Mouse (Mus musculus) right cerebral cortex, postnatal 10 days (tissue): ENCODE data around the gene Usp8.

Experiments
- DNase-seq, 2 experiments: peaks; one replicate each; pipeline ENCODE4 v3.0.0; 2021; ENCODE audit warnings: low spot score in 2 of 2

Gene Usp8

DNA sequence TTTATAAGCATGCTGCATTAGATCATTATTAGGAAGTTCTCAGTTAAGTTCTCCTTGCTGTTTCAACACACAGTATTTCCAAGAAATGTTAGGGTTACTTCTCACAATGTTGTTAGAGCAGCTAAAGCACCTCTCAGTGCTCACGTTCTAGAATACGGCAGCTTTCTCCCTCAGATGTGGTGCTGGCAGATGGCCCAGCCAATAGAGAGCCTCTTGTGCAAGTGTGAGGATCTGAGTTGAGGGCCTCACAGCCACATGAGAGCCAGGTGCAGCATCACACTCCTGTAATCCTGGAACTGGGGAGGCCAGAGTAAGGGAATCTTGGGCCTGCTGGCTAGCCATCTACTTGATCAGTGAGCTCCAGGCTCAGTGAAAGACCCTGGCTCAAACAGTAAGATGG is 33.2 kb downstream of the Usp8 start:
- peak in 1 of 2 experiments; percentile 24 for DNase-seq

DNA sequence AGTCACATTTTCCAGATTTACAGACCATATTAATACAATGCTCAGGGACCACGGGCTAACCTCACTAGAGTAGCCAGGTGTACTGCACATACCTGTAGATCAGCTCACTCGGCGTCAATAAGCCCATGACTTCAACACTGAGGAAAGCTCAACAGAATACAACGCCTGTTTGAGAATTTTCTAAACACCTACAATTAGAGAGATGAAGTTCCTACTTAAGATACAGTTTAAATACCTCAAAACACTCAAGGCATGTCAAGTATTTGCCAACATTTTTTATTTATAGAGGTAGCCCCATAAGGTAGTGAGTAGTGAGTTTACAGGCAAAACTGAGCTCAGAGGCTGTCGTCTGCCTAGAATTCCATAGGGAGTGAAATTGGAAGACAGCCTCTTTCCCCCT is 36.3 kb downstream of the Usp8 start:
- DNase-seq: no peak

DNA sequence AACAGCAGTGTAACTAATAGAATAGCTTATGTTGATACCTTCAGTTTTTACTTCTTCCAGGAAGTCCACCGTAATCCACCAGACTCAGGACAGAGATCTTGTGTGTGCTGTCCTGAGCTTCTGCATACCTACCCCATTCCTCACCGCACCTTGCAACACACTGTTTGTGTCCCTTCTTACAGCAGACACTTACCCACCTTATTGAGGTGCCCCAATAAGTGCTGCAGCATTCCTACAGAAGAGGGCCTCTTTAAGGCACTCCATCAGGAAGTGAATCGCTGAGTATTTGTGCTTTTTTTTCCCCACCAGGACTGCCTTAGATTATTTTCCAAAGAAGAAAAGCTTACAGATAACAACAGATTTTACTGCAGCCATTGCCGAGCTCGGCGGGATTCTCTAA is 48.5 kb downstream of the Usp8 start:
- DNase-seq: no peak

DNA sequence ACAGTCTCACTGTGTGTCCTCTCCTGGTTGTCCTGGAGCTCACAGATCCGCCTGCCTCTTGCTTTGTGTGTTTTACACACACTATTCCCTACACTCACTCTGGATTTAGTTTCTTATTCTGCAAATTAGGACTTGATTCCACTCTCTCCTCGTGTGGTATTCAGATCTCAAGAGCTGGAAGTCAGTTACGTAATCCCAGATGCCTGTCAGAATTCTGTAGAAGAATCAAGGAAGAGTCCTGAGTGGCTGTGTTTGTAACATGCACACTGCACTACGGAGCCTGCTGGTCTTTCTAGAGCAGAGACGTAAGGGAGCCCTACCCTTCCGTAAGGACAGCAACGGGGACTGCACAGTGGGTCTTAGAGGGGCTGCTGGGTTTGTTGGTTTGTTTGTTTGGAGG is 52.2 kb downstream of the Usp8 start:
- no peak for DNase-seq

DNA sequence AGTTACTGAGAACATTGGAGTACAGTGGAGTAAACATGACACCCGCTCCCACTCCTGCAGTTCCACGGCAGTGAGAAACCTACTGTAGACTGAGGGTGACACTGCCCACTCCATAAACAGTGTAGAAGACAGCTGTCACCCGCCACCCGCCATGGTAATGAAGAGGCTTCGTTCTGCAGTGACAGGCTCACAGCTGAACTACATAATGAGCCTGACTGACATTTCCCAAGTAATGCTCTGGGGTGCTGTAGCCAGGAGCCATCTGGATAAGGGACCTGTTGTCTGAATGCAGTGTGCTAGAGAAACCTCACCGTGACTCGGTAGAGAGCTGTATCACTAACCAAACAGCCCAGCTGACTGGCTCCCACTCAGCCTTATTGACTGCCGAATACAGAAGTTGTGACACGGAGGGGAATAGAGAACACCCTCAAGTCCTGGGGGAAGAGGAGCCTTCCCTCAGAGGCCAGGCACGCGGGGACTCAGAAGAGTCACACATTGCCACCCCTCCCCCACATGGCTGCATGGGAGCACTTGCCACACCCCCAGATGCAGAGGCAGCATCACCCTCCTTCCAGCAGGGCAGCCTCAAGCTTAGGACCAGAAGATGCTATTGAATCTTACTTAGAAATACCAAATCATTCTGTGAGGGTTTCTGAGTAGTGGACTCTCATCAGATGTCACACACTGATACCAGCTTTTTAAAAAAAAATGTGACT is 58.9 kb downstream of the Usp8 start:
- DNase-seq: no peak

DNA sequence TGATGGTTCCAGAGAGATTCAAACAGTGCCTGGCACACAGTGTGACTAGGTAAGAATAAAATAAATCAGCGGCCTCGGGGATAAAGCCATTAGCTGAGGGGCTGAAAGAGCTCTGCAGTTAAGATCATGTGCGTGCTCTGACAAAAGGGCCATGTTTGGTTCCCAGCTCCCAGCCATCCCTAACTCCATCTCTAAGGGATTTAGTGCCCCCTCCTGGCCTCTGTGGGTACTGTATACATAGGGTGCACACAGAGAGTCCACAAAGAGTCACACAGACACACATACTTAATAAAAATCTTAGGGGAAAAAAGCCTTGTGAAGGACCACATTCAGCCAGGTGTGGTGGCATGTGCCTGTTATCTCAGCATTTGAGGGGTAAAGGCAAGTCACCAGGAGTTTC is 60.5 kb downstream of the Usp8 start:
- no peak for DNase-seq

DNA sequence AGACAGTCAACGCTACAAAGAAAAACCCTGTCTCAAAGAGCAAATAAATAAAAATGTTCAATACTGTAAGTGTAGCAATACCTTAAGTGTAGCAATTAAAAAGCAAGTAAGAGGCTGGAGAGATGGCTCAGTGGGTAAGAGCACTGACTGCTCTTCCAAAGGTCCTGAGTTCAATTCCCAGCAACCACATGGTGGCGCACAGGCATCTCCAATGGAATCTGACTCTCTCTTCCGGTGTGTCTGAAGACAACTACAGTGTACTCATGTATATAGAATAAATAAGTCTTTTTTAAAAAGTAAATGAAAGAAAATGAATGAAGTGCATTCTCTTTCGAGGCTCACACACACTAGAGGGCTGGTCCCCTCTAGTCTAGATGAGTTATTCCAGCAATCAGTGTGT is 61.1 kb downstream of the Usp8 start:
- DNase-seq: no peak

DNA sequence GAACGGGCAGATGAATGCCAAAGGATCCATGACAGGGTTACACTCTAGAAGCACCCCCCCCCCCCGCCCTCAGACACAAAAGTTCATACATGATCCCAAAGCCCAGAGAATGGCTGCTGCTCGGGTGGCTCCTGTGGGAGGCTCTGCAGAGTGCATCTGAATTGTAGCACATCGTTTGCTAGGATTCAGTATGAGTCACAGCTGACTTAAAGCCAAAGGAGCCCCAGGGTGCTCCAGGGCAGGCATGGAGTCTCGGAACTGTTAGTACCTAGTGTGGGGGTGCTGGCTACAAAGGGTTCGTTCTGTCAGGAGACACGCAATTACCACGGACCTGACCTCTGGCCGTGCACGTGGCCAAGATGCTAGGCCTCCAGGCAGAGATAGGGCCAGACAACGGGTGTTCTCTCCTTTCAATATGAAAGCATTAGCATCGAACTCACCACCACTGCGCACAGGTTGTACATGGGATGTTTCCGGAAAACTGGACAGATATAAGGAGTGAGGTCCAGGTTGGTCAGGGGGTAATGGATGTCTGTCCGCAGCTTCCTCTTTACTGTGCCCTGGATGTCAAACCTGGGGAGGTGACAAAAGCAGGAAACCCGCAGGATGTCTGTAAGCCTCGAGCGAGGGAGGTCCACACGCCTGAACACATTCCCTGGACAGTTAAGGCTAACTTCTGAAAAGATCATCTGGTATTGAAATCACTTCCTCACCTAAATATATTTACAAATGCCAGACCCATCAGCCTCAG is 62.5 kb downstream of the Usp8 start:
- DNase-seq: no peak

DNA sequence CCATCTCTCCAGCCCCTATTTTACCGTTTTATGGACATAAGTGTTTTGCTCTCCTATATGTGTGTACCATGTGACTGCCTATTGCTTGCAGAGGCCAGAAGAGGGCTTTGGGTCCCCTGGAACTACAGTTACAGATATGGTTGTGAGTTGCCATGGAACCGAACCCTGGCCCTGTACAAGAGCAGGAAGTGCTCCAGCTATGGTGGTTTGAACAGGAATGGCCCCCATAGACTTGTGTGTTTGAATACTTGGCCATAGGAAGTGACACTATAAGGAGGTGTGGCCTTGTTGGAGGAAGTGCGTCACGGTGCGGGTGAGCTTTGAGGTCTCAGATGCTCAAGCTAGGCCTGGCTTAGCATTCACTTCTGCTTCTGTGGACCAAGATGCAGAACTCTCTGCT is 65.1 kb downstream of the Usp8 start:
- no peak for DNase-seq

DNA sequence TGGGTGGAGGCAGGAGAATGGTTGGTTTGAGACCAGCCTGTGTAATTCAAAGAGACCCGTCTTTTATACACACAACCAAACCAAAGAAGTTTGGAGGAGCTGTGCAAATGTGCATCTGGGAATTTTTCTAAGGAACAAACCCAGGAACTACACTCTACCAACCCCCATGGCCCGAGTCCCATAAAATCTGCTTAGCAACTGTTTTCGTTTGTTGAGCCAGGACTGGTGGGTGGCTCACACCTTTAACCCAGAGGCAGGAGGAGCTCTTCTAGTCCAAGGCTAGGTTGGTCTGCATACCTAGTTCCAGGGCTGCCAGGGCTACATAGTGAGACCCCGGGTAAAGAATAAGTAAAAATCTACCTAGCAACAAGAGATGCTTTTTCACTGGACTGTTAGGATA is 68.8 kb downstream of the Usp8 start:
- no peak for DNase-seq

DNA sequence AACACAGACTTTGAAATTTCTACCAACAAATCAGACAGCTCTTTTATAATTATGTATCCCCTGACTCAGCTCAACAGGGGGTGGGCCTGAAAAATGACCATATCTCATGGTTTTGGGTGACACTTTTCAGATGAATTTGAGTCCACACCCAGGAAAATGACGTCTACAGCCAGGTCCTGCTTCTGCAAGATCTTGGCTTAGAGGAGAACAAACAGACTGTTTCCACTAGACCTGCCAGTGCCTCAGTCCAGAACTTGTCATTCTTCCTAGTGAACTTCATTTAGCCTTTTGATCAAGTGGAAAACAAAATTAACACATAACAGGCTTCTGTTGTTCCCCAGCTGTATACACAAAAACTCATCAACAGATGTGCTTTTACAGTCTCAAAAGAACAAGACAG is 69.3 kb downstream of the Usp8 start:
- no peak for DNase-seq

DNA sequence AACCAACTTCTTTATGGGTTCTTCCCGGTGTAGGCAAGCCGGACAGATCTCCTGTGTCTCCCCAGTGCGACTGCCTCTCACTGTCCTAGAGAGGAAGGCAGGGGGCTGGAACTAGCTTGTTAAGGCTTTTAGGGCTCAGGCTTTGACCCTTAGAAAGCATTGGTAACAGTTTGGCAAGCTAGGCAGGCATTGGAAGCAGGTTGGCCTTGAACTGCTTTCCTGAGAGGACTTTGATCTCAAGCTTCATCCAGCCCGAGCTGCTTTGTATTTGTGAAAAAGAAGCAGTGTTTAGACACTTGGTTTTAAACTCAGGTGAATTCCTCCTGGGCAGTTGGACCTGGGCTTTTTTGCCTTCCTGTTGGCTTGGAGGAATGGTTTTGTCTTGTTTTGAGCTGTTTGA is 71.7 kb downstream of the Usp8 start:
- DNase-seq: no peak

DNA sequence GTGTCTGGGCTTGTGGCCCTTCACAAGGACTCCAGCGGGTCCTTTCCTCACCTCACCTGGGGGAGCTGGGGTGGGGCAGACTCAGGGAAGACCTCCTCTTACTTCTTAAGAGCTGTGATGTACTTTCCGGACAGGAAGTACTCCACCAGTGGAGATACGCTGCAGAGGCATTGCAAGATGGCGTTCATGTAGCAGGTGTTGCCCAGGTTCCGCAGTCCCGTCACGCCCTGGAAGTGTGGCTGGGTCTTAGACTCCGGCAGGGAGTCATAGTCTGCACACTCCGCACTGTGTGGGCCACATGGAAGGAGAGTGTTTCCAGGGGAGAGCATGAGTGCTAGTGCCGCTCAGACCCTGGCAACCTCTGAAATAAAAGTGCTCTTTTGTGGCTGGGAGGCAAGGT is 73.2 kb downstream of the Usp8 start:
- DNase-seq: no peak

DNA sequence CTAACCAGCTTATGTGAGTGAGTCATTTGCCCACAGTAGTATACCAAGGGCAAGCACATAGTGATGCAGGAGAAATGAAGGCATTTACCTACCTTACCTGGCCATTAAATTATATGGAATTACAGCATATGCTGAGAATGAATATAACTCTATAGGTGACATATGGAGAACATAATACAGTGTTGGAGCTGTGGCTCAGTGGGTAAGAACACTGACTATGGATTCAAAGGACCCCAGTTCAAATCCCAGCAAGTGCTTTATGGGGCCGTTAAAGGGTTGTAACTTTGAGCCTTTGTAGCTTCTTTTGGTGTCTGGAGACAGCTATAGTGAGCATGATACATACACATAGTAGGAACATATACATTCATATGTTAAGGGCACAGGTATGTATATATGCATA is 74.3 kb downstream of the Usp8 start:
- no peak for DNase-seq

DNA sequence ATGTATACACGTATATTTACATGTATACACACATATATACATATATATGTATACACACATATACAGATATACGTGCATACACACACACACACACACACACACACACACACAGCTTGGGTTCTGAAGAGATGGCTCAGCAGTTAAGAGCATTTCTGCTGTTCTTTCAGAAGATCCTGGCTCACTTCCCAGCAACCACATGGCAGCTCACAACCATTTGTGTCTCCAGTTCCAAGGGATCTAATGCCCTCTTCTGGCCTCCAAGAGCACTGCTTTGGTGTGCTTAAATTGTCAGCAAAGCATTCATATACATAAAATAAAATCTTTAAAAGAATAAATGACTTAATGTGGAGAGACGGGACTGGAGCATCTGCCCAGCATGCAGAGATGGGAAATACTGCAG is 75.3 kb downstream of the Usp8 start:
- DNase-seq: peak; percentile 85 to 88

DNA sequence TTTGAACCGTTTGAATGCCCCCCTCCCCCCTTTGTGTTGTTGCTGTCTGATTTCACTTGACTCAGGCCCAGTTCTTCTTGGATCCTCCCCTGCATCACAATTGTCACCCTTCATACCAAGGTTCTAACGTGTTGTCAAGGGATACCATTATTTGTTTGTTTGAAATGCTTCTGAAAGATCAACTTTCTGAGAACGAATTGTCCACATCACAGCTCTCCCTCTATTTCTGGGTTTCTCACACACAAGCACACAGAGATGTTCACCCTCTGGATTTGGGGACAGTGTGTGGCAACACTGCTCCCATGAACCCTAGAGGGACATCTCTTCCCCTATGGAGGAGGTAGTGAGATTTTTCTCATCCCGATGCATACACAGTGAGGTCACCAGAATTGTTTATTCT is 76.2 kb downstream of the Usp8 start, which contains the start of gene Usp50:
Gene Usp50 (minus strand): TSS at position 101 of the 400 bp plus-strand sequence.
- DNase-seq: no peak

DNA sequence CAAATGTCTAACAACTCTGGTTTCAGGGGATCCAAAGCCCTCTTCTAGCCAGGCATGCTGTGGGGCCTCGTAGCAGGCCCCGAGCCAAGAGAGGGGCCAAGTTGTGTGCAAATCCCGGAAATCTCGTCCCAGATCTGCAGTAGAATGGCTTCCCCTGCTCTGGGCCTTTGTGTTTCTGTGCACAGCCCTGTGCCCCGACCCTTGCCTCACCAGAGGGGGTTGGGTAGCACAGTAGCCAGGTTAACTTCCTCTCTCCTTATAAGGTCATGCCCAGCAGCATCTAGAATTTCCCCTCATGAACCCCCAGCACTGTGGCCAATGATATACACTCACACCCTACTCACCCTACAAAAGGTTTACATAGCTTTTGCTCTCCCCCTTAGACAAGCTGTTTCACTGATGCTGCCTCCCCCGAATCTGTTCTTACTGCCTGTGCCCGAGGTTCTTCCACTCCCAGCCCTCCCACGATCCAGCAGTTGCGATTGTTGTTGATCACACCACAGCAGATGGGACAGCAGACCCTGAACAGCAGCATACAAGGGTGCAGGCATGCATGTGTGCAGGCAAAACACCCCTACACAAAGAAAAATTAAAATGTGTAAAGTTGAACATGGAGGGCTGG is 80.7 kb downstream of the Usp8 start:
- DNase-seq: peak in 1 of 2 experiments; percentile 48

DNA sequence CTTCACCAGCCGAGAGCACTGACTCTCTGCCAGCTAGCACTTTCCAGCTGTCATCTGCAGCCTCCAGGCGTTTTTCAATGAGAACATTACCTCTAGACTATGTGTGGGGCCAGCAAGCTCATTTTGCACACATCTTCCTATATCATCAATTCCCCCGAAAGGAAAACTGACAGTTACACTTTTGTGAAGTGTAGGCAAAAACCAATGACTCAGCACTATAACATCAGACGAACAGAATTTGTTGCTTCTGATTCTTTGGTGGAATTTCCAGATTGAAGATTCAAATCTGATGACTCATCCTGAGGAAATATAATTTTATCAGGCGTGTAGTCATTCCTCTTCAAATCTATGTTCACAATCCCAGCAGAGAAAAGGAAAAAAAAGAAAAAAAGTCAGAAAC is 85.5 kb downstream of the Usp8 start:
- no peak for DNase-seq

DNA sequence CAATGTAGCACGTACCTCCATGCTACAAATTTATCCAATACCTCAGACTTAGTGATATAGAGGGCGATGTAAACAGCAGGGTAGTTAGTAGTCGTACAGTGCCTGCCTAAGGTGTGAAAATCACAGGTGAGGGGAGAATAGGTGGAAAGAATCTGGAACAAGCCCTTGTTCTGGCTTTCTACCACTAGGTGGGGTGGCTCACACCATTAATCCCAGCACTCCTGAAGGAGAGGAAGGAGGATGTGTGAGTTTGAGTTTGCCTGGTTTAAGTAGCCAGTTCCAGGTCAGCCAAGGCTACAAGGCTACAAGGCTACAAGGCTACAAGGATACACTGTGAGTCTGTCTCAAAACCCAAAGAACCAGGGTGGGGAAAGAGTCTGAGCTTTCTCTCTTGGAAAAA is 88.6 kb downstream of the Usp8 start:
- DNase-seq: no peak

DNA sequence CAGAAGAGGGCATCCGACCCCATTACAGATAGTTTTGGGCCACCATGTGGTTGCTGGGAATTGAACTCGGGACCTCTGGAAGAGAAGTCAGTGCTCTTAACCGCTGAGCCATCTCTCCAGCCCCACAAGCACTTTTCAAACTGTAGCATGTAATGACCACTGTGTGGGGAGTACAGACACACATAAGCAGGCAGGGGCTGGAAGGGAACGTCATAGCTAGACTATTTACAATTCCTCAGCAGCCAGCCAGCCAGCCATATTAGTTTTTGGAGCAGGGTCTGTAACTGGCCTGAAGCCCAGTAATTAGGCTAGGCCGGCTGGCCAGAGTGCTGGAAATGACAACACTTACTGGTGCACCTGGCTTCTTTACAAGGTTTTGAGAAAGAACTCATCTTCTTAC is 91.3 kb downstream of the Usp8 start:
- no peak for DNase-seq

DNA sequence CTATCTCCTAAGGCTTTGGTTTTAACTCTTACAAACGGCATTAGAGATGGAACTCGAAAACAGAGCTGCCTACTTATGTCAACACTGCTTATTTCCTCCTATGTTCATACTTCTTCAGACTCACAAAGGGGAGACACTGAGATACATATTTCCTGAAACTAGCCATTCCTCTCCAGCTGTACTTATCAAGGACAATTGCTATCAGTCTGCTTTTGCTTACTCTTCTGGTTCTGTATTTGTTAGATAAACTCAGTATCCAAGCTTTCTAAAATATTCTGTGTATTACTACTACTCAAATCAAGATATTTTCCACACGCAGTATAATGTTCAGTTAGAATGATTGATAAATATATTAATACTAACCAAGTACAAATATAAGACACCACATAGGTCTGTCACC is 94.9 kb downstream of the Usp8 start:
- DNase-seq: no peak
